Mouse (Mus musculus) lung, embryonic 15.5 days (tissue): ENCODE data around the gene Prrt4. TPM values are rescaled to one million over a fixed set of nuclear protein-coding genes. Genes with fewer than 3 reads are reported as not detected.

Experiments used
- ATAC-seq: fragments of 200-750 bp; cut with Nextera tagmentation; 2 replicates; pipeline ENCODE4 v1.8.0; 2017; ENCODE audit warnings: moderate number of reproducible peaks, borderline replicate concordance; ENCODE audit not compliant: low FRiP score, low TSS enrichment; ENCODE audit errors: extremely low read depth
- H3K27ac ChIP-seq: fragments of 300-500 bp; sonication (generic); 2 replicates; pipeline ENCODE4 v1.5.1; 2015; ENCODE audit warnings: moderate library complexity, mild to moderate bottlenecking, inconsistent platforms
- H3K27me3 ChIP-seq: fragments of 300-500 bp; sonication (generic); 2 replicates; pipeline ENCODE4 v1.6.1; 2015; ENCODE audit warnings: inconsistent platforms
- H3K36me3 ChIP-seq: fragments of 300-500 bp; sonication (generic); 2 replicates; pipeline ENCODE4 v1.6.1; 2015; ENCODE audit warnings: inconsistent platforms
- H3K4me1 ChIP-seq: fragments of 300-500 bp; sonication (generic); 2 replicates; pipeline ENCODE4 v1.6.1; 2015; ENCODE audit warnings: inconsistent platforms
- H3K4me2 ChIP-seq: fragments of 300-500 bp; sonication (generic); 2 replicates; pipeline ENCODE4 v1.6.1; 2015; ENCODE audit warnings: inconsistent platforms, mild to moderate bottlenecking, moderate library complexity
- H3K4me3 ChIP-seq: fragments of 300-500 bp; sonication (generic); 2 replicates; pipeline ENCODE4 v1.5.1; 2015; ENCODE audit warnings: mild to moderate bottlenecking, inconsistent platforms
- H3K9ac ChIP-seq: fragments of 300-500 bp; sonication (generic); 2 replicates; pipeline ENCODE4 v1.6.1; 2015; ENCODE audit warnings: inconsistent platforms
- H3K9me3 ChIP-seq: fragments of 300-500 bp; sonication (generic); 2 replicates; pipeline ENCODE4 v1.6.1; 2016; ENCODE audit warnings: inconsistent platforms
- WGBS: fragments of 180-500 bp; shearing (Covaris S2); methylation state at CpG from one replicate; pipeline ENCODE4 v1.1.7; 2015; 5-methylcytosine and 5-hydroxymethylcytosine counted together
- microRNA-seq: library from miRNA; unstranded; fragments of <30 nt; microRNA quantifications from one replicate; pipeline ENCODE4, GENCODE M21; 2016
- polyA plus RNA-seq: library from polyadenylated mRNA; unstranded; fragments of >200 nt; fragmentation: Nextera tagmentation; extraction: Ambion mirVana; gene quantifications from 2 replicates; pipeline ENCODE4 v1.2.1, GENCODE M21; 2015

The Prrt4 gene
- polyA plus RNA-seq, 1 experiment from 2014 or later: 0.87 TPM

GRCm38 (mm10) chr6:29144971-29145370, 34.4 kb downstream of the Prrt4 start:
- Histone ChIP-seq H3K27me3 (no peaks in the 10 kb centered on the region), H3K27ac (no peak overlapping the region), H3K4me3 (no peak overlapping the region), H3K4me1 (no peaks in the 10 kb centered on the region), H3K9me3 (no peaks in the 10 kb centered on the region), H3K4me2 (no peak overlapping the region), H3K36me3 (peaks cover 20% of the 10 kb centered on the region), H3K9ac (no peak overlapping the region)
- no peak for ATAC-seq
- WGBS: 82% methylated on average over 3 of the region's 3 CpGs

GRCm38 (mm10) chr6:29143608-29144007, 35.8 kb downstream of the Prrt4 start:
- Histone ChIP-seq H3K9ac (no peak overlapping the region), H3K36me3 (peaks cover 20% of the 10 kb centered on the region), H3K27me3 (no peaks in the 10 kb centered on the region), H3K27ac (no peak overlapping the region), H3K4me1 (no peaks in the 10 kb centered on the region), H3K4me3 (no peak overlapping the region), H3K4me2 (no peak overlapping the region), H3K9me3 (no peaks in the 10 kb centered on the region)
- 36% methylated on average over 5 of the region's 5 CpGs for WGBS
- ATAC-seq: no peak

GRCm38 (mm10) chr6:29137441-29137840, 41.9 kb downstream of the Prrt4 start:
- H3K4me3 ChIP-seq: no peak overlapping the region
- no peak overlapping the region for H3K4me2 ChIP-seq
- H3K27me3 ChIP-seq: no peaks in the 10 kb centered on the region
- no peaks in the 10 kb centered on the region for H3K9me3 ChIP-seq
- ATAC-seq: no peak
- no peak overlapping the region for H3K9ac ChIP-seq
- H3K4me1 ChIP-seq: no peaks in the 10 kb centered on the region
- peaks cover 51% of the 10 kb centered on the region for H3K36me3 ChIP-seq
- no peak overlapping the region for H3K27ac ChIP-seq
- WGBS: 97% methylated on average over 9 of the region's 9 CpGs

GRCm38 (mm10) chr6:29133100-29133499, 46.3 kb downstream of the Prrt4 start:
- H3K36me3 ChIP-seq: peaks cover 70% of the 10 kb centered on the region
- ATAC-seq: no peak
- H3K27ac ChIP-seq: no peak overlapping the region
- no peak overlapping the region for H3K4me3 ChIP-seq
- no peaks in the 10 kb centered on the region for H3K4me1 ChIP-seq
- no peak overlapping the region for H3K4me2 ChIP-seq
- 92% methylated on average over 9 of the region's 9 CpGs for WGBS
- H3K9ac ChIP-seq: no peak overlapping the region
- no peaks in the 10 kb centered on the region for H3K27me3 ChIP-seq
- H3K9me3 ChIP-seq: no peaks in the 10 kb centered on the region

GRCm38 (mm10) chr6:29126878-29127426, 52.4 kb downstream of the Prrt4 start:
- H3K4me3 ChIP-seq: no peak overlapping the region
- H3K27me3 ChIP-seq: no peaks in the 10 kb centered on the region
- no peaks in the 10 kb centered on the region for H3K4me1 ChIP-seq
- H3K9me3 ChIP-seq: no peaks in the 10 kb centered on the region
- 89% methylated on average over 7 of the region's 7 CpGs for WGBS
- H3K27ac ChIP-seq: no peak overlapping the region
- H3K4me2 ChIP-seq: no peak overlapping the region
- peaks cover 56% of the 10 kb centered on the region for H3K36me3 ChIP-seq
- ATAC-seq: no peak
- no peak overlapping the region for H3K9ac ChIP-seq

GRCm38 (mm10) chr6:29119990-29120389, 59.4 kb downstream of the Prrt4 start:
- no peaks in the 10 kb centered on the region for H3K9me3 ChIP-seq
- 80% methylated on average over 13 of the region's 13 CpGs for WGBS
- H3K27me3 ChIP-seq: no peaks in the 10 kb centered on the region
- H3K9ac ChIP-seq: no peak overlapping the region
- no peak for ATAC-seq
- no peak overlapping the region for H3K27ac ChIP-seq
- no peak overlapping the region for H3K4me3 ChIP-seq
- H3K4me2 ChIP-seq: no peak overlapping the region
- H3K36me3 ChIP-seq: peaks cover 8% of the 10 kb centered on the region
- no peaks in the 10 kb centered on the region; the same call in 1 of the 2 replicates for H3K4me1 ChIP-seq

Small RNAs within 50 kb of the gene (microRNA-seq; reads per million reads assigned to microRNA genes)
- not detected for gene Gm24303

Other genes starting within 250 kb of the Prrt4 start
- gene Lep, start 119.4 kb downstream of the Prrt4 start, polyA plus RNA-seq: not detected in 2 replicates
- gene Rbm28, start 14.6 kb downstream of the Prrt4 start, polyA plus RNA-seq: 32.8 and 35.0 TPM in 2 replicates
- 48.0 and 51.8 TPM in 2 replicates for gene Impdh1, start 36.8 kb upstream of the Prrt4 start, polyA plus RNA-seq
- gene Hilpda, start 92.9 kb upstream of the Prrt4 start, polyA plus RNA-seq: 45.6 and 46.2 TPM in 2 replicates
- gene Fam71f2, start 100.0 kb upstream of the Prrt4 start, polyA plus RNA-seq: 0.51 and 0.68 TPM in 2 replicates
- 0.11 TPM in 1 of 2 replicates, not detected in the other for gene Fam71f1, start 139.6 kb upstream of the Prrt4 start, polyA plus RNA-seq
- gene Calu, start 168.5 kb upstream of the Prrt4 start, polyA plus RNA-seq: 427 and 444 TPM in 2 replicates
- gene Opn1sw, start 208.9 kb upstream of the Prrt4 start, polyA plus RNA-seq: 0.44 and 0.77 TPM in 2 replicates
- gene Ccdc136, start 216.7 kb upstream of the Prrt4 start, polyA plus RNA-seq: 7.8 and 9.1 TPM in 2 replicates